Mouse (Mus musculus) C2C12 (cell line): ENCODE results near the gene Kif6.

ENCODE experiments used
- CEBPB ChIP-seq: IDR thresholded peaks from one replicate; pipeline ENCODE4 v1.6.1; 2011; ENCODE audit warnings: low read depth, mild to moderate bottlenecking, control low read depth, moderate library complexity
- CTCF ChIP-seq: IDR thresholded peaks from one replicate; pipeline ENCODE4 v1.5.1; 2011; ENCODE audit not compliant: control insufficient read depth, insufficient read depth, insufficient read length

DNA sequence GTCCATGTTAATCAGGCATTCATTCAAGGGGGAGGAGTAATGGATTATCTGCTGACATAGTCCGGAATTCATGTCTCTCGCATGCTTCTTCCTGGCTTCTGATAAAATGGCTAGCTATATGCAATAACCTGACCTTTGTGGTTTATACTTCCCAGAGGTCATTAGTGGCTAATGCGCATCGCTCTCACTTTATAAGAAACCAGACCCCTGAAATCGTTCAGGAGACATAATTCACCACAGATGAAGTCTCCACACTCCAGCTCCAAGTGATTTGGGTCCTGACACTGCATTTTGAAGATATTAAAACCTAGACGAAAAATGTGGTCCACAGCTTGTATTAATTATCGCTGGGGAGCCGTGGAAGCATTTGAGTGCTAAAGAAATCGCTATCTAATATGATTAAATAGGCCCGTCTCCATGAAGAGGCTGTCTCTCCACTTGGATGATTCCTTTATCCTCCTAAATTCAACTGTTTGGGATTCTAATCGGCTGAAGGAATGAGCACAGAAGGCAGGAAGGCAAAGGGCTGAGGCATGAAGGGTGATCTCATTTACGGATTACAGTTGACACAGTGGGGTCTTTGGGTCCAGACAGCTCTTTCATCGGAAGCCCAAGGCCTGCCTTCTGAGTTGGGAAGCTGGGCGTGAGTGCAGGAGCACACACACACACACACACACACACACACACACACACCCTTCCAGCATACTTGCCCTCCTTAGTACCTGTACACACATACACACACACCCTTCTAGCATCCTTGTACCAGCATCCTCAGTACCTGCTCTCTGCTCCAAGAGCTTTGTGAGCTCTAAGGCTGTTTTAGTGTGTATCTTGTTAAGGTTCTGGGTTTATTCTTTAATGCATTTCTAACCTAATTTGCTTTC, 128.9 kb downstream of the Kif6 start:
- TF ChIP-seq CTCF (no peak), CEBPB (no peak)
